Mouse (Mus musculus) ES-E14 (cell line): Measurements from ENCODE around the gene Luzp1. TPM values are rescaled to one million over a fixed set of nuclear protein-coding genes. Genes with fewer than 3 reads are reported as not detected.

Experiments used
- DNase-seq: peaks from one replicate; pipeline ENCODE4 v3.0.0-alpha.2; 2013; ENCODE audit warnings: low read depth, low spot score
- H3K27ac ChIP-seq: 2 replicates; pipeline ENCODE4 v1.5.1; 2012; ENCODE audit warnings: low read depth, mild to moderate bottlenecking, low read length, moderate library complexity, mixed read lengths; ENCODE audit not compliant: poor library complexity, insufficient read depth, severe bottlenecking
- H3K36me3 ChIP-seq: 2 replicates; pipeline ENCODE4 v1.6.1; 2012; ENCODE audit warnings: mild to moderate bottlenecking, low read length, moderate library complexity, mixed read lengths; ENCODE audit not compliant: control insufficient read depth, poor library complexity, insufficient read depth, severe bottlenecking
- H3K4me1 ChIP-seq, 2 experiments: fragments of 150-350 bp in 1 of 2; sonication (generic) in 1 of 2; 2 replicates each; pipeline ENCODE4 v1.6.1; 2012; ENCODE audit warnings: low read length in 2 of 2, mild to moderate bottlenecking in 1 of 2, mixed read lengths in 1 of 2; ENCODE audit not compliant: control insufficient read depth in 2 of 2, insufficient read depth in 2 of 2, poor library complexity in 1 of 2
- H3K4me3 ChIP-seq, 2 experiments: fragments of 150-350 bp in 1 of 2; sonication (generic) in 1 of 2; 2 replicates each; pipeline ENCODE4 v1.5.1; 2012; ENCODE audit warnings: low read length in 2 of 2, low read depth in 1 of 2, mild to moderate bottlenecking in 1 of 2, mixed read lengths in 1 of 2; ENCODE audit not compliant: insufficient read depth in 1 of 2, poor library complexity in 1 of 2, severe bottlenecking in 1 of 2
- H3K9ac ChIP-seq: 2 replicates; pipeline ENCODE4 v1.6.1; 2012; ENCODE audit warnings: low read depth, mild to moderate bottlenecking, low read length, mixed read lengths; ENCODE audit not compliant: poor library complexity, insufficient read depth, severe bottlenecking
- H3K9me3 ChIP-seq: fragments of 150-350 bp; sonication (generic); 2 replicates; pipeline ENCODE4 v1.6.1; 2012; ENCODE audit warnings: low read depth, mild to moderate bottlenecking, low read length; ENCODE audit not compliant: control insufficient read depth, insufficient read depth
- CHD2 ChIP-seq: IDR thresholded peaks from 2 replicates; pipeline ENCODE4 v1.6.1; 2014; ENCODE audit warnings: mild to moderate bottlenecking, low read depth, low read length, inconsistent platforms
- HCFC1 ChIP-seq: IDR thresholded peaks from 2 replicates; pipeline ENCODE4 v1.6.1; 2012; ENCODE audit warnings: low read length, inconsistent platforms, borderline replicate concordance; ENCODE audit not compliant: insufficient read depth
- MAFK ChIP-seq: IDR thresholded peaks from 2 replicates; pipeline ENCODE4 v1.6.1; 2014; ENCODE audit warnings: mild to moderate bottlenecking, low read depth, low read length, inconsistent platforms; ENCODE audit not compliant: insufficient read depth
- ZC3H11A ChIP-seq: IDR thresholded peaks from 2 replicates; pipeline ENCODE4 v1.6.1; 2012; ENCODE audit warnings: low read depth, mild to moderate bottlenecking, inconsistent platforms, low read length, borderline replicate concordance
- ZNF384 ChIP-seq: IDR thresholded peaks from 2 replicates; pipeline ENCODE4 v1.6.1; 2012; ENCODE audit warnings: low read depth, low read length, inconsistent platforms
- in situ Hi-C, 2 experiments: fragments of 600-800 bp; cut with MboI; formaldehyde crosslinking; loops; one replicate each; pipeline ENCODE4 v1.15.1; 2025; ENCODE audit warnings: low sequenced_read_pairs in 2 of 2, inconsistent platforms in 1 of 2; ENCODE audit not compliant: unreplicated experiment in 2 of 2
- total RNA-seq: library from RNA; depleted of rRNA; stranded (reverse); fragments of 300-350 nt; gene quantifications from 2 replicates; pipeline ENCODE4 v1.2.3, GENCODE M21; 2012

Gene Luzp1
- total RNA-seq, 1 experiment, result 41.0 TPM

DNA sequence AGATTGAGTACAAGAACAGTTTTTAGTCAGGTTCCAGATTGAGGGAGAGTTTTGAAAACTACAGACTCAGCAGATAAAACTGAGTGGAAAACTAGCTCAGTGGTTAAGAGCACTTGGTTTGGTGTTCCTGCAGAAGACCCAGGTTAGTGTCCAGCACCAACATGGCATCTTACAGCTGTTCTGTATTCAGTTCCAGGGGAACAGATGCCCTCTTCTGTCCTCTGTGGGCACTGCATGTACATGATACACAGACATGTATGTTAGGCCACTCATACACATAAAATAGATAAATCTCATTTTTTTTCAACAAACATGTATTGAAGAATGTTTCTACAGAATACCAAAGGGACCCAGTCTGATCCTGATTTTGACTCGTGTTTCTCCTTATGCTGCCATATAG lies 40.3 kb downstream of the Luzp1 start:
- TF ChIP-seq ZC3H11A, result peak; percentile 9; the same call in 1 of the 2 replicates
- TF ChIP-seq HCFC1, result no peak
- peaks cover 0 to 4% of the 10 kb centered on the region in 2 experiments; a peak in 1 of 4 replicates for H3K4me1 ChIP-seq
- no peak for DNase-seq
- H3K9me3 ChIP-seq, result no peaks in the 10 kb centered on the region
- in situ Hi-C loops, result no loop called here
- H3K36me3 ChIP-seq, result no peaks in the 10 kb centered on the region
- no peak overlapping the region for H3K4me3 ChIP-seq
- H3K27ac ChIP-seq, result no peak overlapping the region
- no peak overlapping the region for H3K9ac ChIP-seq

DNA sequence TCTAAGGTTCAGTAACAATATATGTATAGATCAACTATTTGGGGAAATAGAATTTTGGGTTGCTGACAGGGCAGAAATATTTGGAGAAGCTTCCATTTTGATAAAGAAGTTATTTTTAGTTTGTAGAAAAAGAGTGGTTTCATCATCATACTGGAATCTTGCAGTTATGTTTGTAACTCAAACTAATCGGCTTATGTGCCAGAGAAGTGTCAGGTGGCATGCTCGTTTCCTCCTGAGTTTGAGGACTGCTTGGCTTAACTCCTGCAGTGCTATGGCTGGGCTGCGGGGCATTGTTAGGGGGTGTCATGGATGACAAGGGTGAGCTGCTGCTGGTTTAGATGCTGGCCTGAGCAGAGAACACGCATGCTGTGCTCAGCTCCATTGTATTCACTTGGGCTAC lies 42.1 kb downstream of the Luzp1 start:
- in situ Hi-C loops, result no loop called here
- H3K27ac ChIP-seq, result no peak overlapping the region
- no peak for DNase-seq

DNA sequence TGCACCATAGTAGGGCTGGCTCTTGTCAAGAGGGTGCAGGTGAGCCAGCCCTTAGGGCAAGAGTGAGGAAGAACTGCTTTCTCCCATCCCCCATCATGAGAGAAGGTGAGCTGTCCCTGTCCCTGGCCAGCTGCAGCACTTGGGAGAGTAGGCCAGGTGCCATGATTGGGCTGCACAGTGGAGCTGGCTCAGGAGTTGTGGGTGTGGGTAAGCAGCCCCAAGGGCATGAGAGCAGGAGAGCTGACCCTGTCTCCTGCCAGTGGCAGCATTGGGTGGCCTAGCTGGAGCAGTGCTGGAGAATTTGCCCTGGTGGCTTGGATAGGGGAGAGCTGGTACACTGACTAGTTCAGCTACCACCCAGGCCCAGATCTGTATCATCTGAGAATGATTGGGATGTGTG lies 43.3 kb downstream of the Luzp1 start:
- H3K4me3 ChIP-seq, result no peak overlapping the region
- DNase-seq, result no peak
- TF ChIP-seq CHD2 (no peak), ZC3H11A (no peak), ZNF384 (no peak), HCFC1 (no peak), MAFK (no peak)
- H3K27ac ChIP-seq, result no peak overlapping the region
- H3K36me3 ChIP-seq, result no peaks in the 10 kb centered on the region
- no peaks in the 10 kb centered on the region for H3K9me3 ChIP-seq
- in situ Hi-C loops, result no loop called here
- H3K9ac ChIP-seq, result no peak overlapping the region
- peaks cover 0 to 4% of the 10 kb centered on the region in 2 experiments; a peak in 1 of 4 replicates for H3K4me1 ChIP-seq

More for the DNA sequence above, 42.1 kb downstream of the Luzp1 start:
- Histone ChIP-seq H3K4me1 (peaks cover 0 to 4% of the 10 kb centered on the region in 2 experiments; a peak in 1 of 4 replicates), H3K9me3 (no peaks in the 10 kb centered on the region), H3K9ac (no peak overlapping the region), H3K4me3 (no peak overlapping the region), H3K36me3 (no peaks in the 10 kb centered on the region)
- TF ChIP-seq CHD2 (no peak), HCFC1 (no peak)

DNA sequence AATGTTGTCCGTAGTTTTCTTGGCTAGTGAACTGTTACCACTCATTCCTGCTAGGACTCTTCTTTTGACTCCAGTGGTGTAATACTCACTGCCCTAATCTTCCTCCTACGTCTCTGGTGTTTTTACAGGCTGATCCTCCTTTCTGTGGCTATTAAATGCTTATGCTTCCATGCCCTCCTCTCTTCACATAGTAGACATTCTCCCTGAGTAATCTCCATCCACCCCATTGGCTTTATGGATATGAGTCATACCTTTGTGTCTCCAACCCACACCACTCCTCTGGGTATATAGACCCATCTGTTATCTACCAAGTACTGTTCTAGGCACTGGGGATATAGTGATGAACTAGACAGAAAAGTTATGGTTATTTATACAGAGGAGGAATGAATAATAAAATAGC lies 48.6 kb downstream of the Luzp1 start:
- no peak overlapping the region for H3K4me3 ChIP-seq
- no peak overlapping the region for H3K27ac ChIP-seq
- no peaks in the 10 kb centered on the region for H3K9me3 ChIP-seq
- in situ Hi-C loops, result no loop called here
- H3K4me1 ChIP-seq, result no peaks in the 10 kb centered on the region; a peak in 1 of 4 replicates
- TF ChIP-seq HCFC1 (no peak), MAFK (no peak)
- H3K9ac ChIP-seq, result no peak overlapping the region
- H3K36me3 ChIP-seq, result no peaks in the 10 kb centered on the region; the same call in 1 of the 2 replicates
- DNase-seq, result no peak

DNA sequence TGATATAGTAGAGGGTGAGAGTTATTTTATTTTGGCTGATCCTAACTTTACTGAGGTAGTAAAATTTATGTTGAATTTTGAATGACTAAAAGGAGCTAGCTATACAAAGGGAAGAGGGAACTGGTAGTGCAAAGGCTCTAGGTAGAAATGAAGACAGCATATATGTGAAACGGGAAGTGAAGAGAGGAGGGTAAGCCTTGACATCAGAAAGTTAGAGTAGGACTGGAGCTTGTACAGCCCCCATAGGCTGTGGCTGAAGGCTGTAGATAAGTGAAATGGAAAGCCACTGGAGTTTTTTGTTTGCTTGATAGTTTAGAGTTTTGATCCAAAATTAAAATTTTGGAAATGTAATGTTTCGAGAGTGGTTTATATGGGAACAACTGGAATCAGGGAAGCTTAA lies 49.0 kb downstream of the Luzp1 start:
- DNase-seq, result no peak
- no peaks in the 10 kb centered on the region; the same call in 1 of the 2 replicates for H3K36me3 ChIP-seq
- in situ Hi-C loops, result no loop called here
- H3K4me3 ChIP-seq, result no peak overlapping the region
- no peak overlapping the region for H3K27ac ChIP-seq
- no peak overlapping the region for H3K9ac ChIP-seq
- H3K4me1 ChIP-seq, result no peaks in the 10 kb centered on the region; a peak in 1 of 4 replicates
- no peak for TF ChIP-seq MAFK
- TF ChIP-seq ZNF384, result no peak
- TF ChIP-seq ZC3H11A, result no peak
- no peak for TF ChIP-seq CHD2
- no peak for TF ChIP-seq HCFC1
- H3K9me3 ChIP-seq, result no peaks in the 10 kb centered on the region
